In the genomic region with DNA sequence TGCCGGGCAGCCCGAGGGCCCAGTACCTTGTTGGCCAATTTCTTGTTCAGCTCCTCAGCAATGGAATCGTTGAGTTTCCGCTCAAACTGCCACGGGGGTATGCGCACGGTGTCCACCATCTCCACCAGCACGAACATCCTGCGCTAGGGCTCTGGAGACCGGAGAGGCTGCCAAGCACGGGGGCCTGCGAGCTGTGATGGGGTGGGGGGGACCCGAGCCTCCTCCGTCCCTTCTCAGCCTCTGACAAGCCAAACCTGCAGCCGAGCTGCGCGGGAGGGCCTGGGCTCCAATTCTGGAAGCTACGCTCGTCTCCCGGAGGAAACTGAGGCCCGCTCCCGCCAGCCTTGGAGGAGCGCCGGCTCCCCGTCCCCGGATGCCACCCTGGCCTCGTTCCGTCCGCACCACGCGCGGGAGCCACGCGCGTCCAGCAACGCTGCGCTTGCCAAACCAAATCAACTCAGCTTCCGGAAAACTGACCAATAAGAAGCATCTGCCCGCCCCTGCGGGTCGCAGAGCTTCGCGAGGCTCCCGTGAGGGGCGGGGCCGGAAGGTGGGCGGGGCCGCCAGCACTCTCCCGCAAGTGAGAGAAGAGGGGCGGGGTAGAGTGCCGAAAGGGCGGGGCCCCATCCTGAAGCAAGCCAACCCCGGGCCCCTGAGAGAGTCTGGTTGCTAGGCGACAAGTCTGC, we compare ENCODE assay signal across 8 mouse cellular contexts. TPM values are rescaled to one million over a fixed set of nuclear protein-coding genes. Genes with fewer than 3 reads are reported as not detected.
DNase-seq lines count a peak whose midpoint lies in the region; ATAC-seq and TF ChIP-seq lines count a peak whose summit lies in the region.

A gene (minus strand): TSS at position 481 of the 686 bp plus-strand sequence.

- no peak for TF ChIP-seq CTCF in ES-Bruce4 (IDR thresholded peaks at IDR 0.05; ENCODE audit: low read depth, low read length)
- no peak for TF ChIP-seq CTCF in liver, postnatal 0 days (IDR thresholded peaks at IDR 0.05; ENCODE audit: low read depth)

- no peak for TF ChIP-seq EP300 in ES-Bruce4 (IDR thresholded peaks at IDR 0.05; ENCODE audit: insufficient read depth, low read depth, low read length)
- peak; percentile 20; the same call in 1 of the 2 replicates for TF ChIP-seq EP300 in liver, postnatal 0 days (IDR thresholded peaks at IDR 0.05; ENCODE audit: low read depth)

- under 1% methylated on average over 53 of the region's 54 CpGs for WGBS in forebrain, embryonic 13.5 days
- WGBS in large intestine, adult 2 months: under 1% methylated on average over 54 of the region's 54 CpGs
- WGBS in liver, postnatal 0 days (ENCODE audit: insufficient replicate concordance): under 1% methylated on average over 54 of the region's 54 CpGs
- WGBS in neural tube, embryonic 14.5 days: under 1% methylated on average over 51 of the region's 54 CpGs

- intact Hi-C loops in heart, postnatal 10 days (cut with DNase I): no loop called here

- no peaks in the 10 kb centered on the region for H3K9me3 ChIP-seq in ES-Bruce4 (replicated peaks; ENCODE audit: control insufficient read depth, insufficient read depth, low read length, poor library complexity, severe bottlenecking)
- H3K9me3 ChIP-seq in forebrain, embryonic 13.5 days (replicated peaks): no peaks in the 10 kb centered on the region
- H3K9me3 ChIP-seq in liver, postnatal 0 days (ENCODE audit: low read length): no peaks in the 10 kb centered on the region
- H3K9me3 ChIP-seq in neural tube, embryonic 14.5 days (ENCODE audit: control insufficient read depth, low read length): no peaks in the 10 kb centered on the region

- ATAC-seq in cerebellum, adult (ENCODE audit: insufficient number of reproducible peaks, low FRiP score, low TSS enrichment): peak; percentile 82
- peak; percentile 95 for ATAC-seq in forebrain, embryonic 13.5 days
- ATAC-seq in liver, postnatal 0 days: peak; percentile 92
- ATAC-seq in neural tube, embryonic 14.5 days (ENCODE audit: low read depth): peak; percentile 94

- no peak within 1 kb of the TSS for H3K27ac ChIP-seq in ES-Bruce4 (ENCODE audit: insufficient read depth, low read length)
- H3K27ac ChIP-seq in forebrain, embryonic 13.5 days: peak within 1 kb of the TSS; percentile 93
- peak within 1 kb of the TSS; percentile 49 for H3K27ac ChIP-seq in liver, postnatal 0 days (ENCODE audit: low read depth)
- H3K27ac ChIP-seq in neural tube, embryonic 14.5 days (ENCODE audit: low read depth, low read length): peak within 1 kb of the TSS; percentile 81

- peak within 1 kb of the TSS; percentile 77 for H3K4me3 ChIP-seq in ES-Bruce4 (ENCODE audit: low read depth, low read length)
- H3K4me3 ChIP-seq in forebrain, embryonic 13.5 days: peak within 1 kb of the TSS; percentile 75
- H3K4me3 ChIP-seq in liver, postnatal 0 days (ENCODE audit: low read depth, low read length): peak within 1 kb of the TSS; percentile 62
- H3K4me3 ChIP-seq in neural tube, embryonic 14.5 days (ENCODE audit: low read depth, low read length): peak within 1 kb of the TSS; percentile 57

- H3K4me1 ChIP-seq in ES-Bruce4 (ENCODE audit: control insufficient read depth, insufficient read depth, low read length): no peaks in the 10 kb centered on the region
- peaks cover 36% of the 10 kb centered on the region for H3K4me1 ChIP-seq in forebrain, embryonic 13.5 days
- peaks cover 33% of the 10 kb centered on the region for H3K4me1 ChIP-seq in liver, postnatal 0 days (ENCODE audit: insufficient read depth)
- H3K4me1 ChIP-seq in neural tube, embryonic 14.5 days (ENCODE audit: control insufficient read depth, insufficient read depth, low read length): peaks cover 12% of the 10 kb centered on the region

- TF ChIP-seq POLR2A in ES-Bruce4 (IDR thresholded peaks at IDR 0.05; ENCODE audit: insufficient read depth, low read length): peak; percentile 38

- no peaks in the 10 kb centered on the region for H3K36me3 ChIP-seq in ES-Bruce4 (ENCODE audit: control insufficient read depth, insufficient read depth, low read length, poor library complexity, severe bottlenecking)
- H3K36me3 ChIP-seq in forebrain, embryonic 13.5 days (ENCODE audit: poor library complexity, severe bottlenecking): no peaks in the 10 kb centered on the region
- H3K36me3 ChIP-seq in liver, postnatal 0 days (replicated peaks; ENCODE audit: insufficient read depth, low read length): peaks cover 4% of the 10 kb centered on the region; the same call in 1 of the 2 replicates
- H3K36me3 ChIP-seq in neural tube, embryonic 14.5 days (ENCODE audit: control insufficient read depth, insufficient read depth, low read length): no peaks in the 10 kb centered on the region

- DNase-seq in heart, postnatal 10 days: peak; percentile 96
- DNase-seq in large intestine, adult 2 months (ENCODE audit: low read depth, low spot score): peak; percentile 78
- peak; percentile 98 for DNase-seq in liver, postnatal 0 days
- peak; percentile 99 for DNase-seq in testis, postnatal 10 days (ENCODE audit: low spot score)

- H3K27me3 ChIP-seq in ES-Bruce4 (ENCODE audit: control insufficient read depth, insufficient read depth, low read length, poor library complexity, severe bottlenecking): no peaks in the 10 kb centered on the region
- no peaks in the 10 kb centered on the region for H3K27me3 ChIP-seq in forebrain, embryonic 13.5 days
- H3K27me3 ChIP-seq in liver, postnatal 0 days (ENCODE audit: insufficient read depth, low read length): no peaks in the 10 kb centered on the region
- no peaks in the 10 kb centered on the region for H3K27me3 ChIP-seq in neural tube, embryonic 14.5 days (ENCODE audit: control insufficient read depth, insufficient read depth, low read length)

- peak within 1 kb of the TSS; percentile 89 for H3K9ac ChIP-seq in ES-Bruce4 (ENCODE audit: low read depth, poor library complexity, severe bottlenecking)
- H3K9ac ChIP-seq in forebrain, embryonic 13.5 days: peak within 1 kb of the TSS; percentile 88
- peak within 1 kb of the TSS; percentile 70 for H3K9ac ChIP-seq in liver, postnatal 0 days (replicated peaks)
- peak within 1 kb of the TSS; percentile 53 for H3K9ac ChIP-seq in neural tube, embryonic 14.5 days (replicated peaks; ENCODE audit: low read depth, low read length)

- peak within 1 kb of the TSS; percentile 97 for H3K4me2 ChIP-seq in forebrain, embryonic 13.5 days
- peak within 1 kb of the TSS; percentile 99 for H3K4me2 ChIP-seq in liver, postnatal 0 days (ENCODE audit: low read depth, low read length)
- H3K4me2 ChIP-seq in neural tube, embryonic 14.5 days (ENCODE audit: low read depth, low read length): peak within 1 kb of the TSS; percentile 93

RNA-seq across cellular contexts. Expression of the gene that starts here (rescaled TPM):
- 21.8 and 25.5 TPM in 2 replicates for polyA plus RNA-seq in ES-Bruce4 (2011; ENCODE audit: insufficient read depth, insufficient read length, low read depth, missing spikeins)
- 85.7 and 86.0 TPM in 2 replicates for polyA plus RNA-seq in forebrain, embryonic 13.5 days (2015; fragmentation: Nextera tagmentation; extraction: Ambion mirVana)
- 10 to 100 TPM in 1 of 2 experiments, 1 to 10 TPM in 1; 9.7 to 10.0 TPM for total RNA-seq in heart, postnatal 10 days (2021)
- polyA plus RNA-seq in large intestine, adult 2 months (2012; rRNA removed): 8.6 and 10.1 TPM in 2 replicates
- polyA plus RNA-seq in liver, postnatal 0 days (2015; fragmentation: Nextera tagmentation; extraction: Ambion mirVana): 57.0 and 57.3 TPM in 2 replicates
- polyA plus RNA-seq in neural tube, embryonic 14.5 days (2014; fragmentation: Nextera tagmentation; extraction: Ambion mirVana): 88.1 and 98.4 TPM in 2 replicates
